Mouse (Mus musculus) gastrocnemius, adult 18-20 months (tissue): ENCODE measurements around the gene Atg2b. TPM values are rescaled to one million over a fixed set of nuclear protein-coding genes. Genes with fewer than 3 reads are reported as not detected.

ENCODE experiments used
- DNase-seq: peaks from one replicate; pipeline ENCODE4 v3.0.0; 2021; ENCODE audit warnings: low spot score
- long read RNA-seq, 2 experiments: library from polyadenylated mRNA; stranded (forward); transcript quantifications; one replicate each; pipeline ENCODE4 v2.0.0; 2021
- total RNA-seq, 2 experiments: library from RNA; stranded (reverse); gene quantifications; 2 replicates each; pipeline ENCODE4 v1.2.3; 2021

The Atg2b gene
- total RNA-seq, result 10 to 100 TPM; 17.2 to 17.7 TPM
- long read RNA-seq, experiment 1, full-length matches to known transcripts, result 1 of 17 reads
- long read RNA-seq, experiment 1, partial matches to known transcripts, result 4 of 17 reads
- long read RNA-seq, experiment 1, other reads (novel, unspliced or antisense), result 12 of 17 reads
- long read RNA-seq, experiment 2, partial matches to known transcripts, result 3 of 18 reads
- long read RNA-seq, experiment 2, other reads (novel, unspliced or antisense), result 14 of 18 reads

DNA sequence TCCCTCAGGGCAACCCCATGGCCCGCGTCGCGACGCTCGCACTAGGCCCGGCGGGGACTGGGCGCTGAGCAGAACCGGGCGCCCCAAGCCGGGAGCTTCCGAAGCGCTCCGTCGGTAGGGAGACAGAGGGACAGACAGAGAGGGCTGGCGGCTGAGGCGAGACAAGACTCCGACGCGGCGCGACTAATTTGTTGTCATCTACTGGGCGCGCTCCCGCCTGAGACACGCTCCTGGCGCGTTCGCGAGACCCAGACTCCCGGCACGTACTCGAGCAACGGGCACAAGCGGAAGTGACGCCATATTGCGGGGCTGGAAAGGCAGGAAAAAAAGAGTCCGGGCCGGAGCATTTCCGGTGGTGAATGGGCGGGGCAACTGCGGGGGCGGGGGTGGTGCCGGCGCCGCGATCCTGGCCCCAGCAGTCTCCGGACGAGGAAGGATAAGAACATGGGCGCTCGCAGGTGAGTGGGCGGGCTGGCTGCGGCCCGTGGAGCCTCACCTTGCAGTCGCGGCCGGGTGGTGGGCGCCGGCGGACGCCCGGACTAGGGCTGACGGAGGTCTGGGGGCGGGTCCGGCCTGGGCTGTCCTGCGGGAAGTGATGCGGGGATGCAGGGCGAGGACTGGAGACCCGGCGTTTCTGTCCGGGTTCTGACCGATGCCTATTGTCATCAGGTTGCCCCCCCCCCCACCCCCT, at the start of gene Atg2b:
Gene Atg2b (minus strand): TSS at position 211 of the 691 bp plus-strand sequence.
- DNase-seq, result peak; percentile 96

GRCm38 (mm10) chr12:105733370-105734159, 48.6 kb upstream of the Atg2b start:
- DNase-seq, result no peak

- DNase-seq, result no peak
These were observed 45.9 kb upstream of the Atg2b start for GRCm38 (mm10) chr12:105730851-105731460.

DNA sequence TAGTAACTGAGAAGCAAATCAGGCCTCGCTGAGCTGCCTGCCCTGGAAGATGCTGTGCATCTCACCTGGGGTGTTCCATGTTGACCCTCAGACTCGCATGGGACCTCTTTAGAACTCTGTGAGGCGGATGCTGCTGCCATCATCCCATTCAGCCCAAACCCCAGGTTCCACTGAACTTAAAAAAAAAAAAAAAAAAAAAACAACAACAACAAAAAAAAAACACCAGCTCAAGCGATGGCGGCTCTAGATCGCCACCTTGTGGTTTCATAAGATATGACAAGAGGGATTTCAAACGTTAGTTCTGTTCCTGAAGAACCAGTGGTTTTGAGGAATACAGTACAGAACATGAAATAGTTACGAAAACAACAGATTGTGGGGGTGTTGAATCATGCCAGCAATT, 43.0 kb upstream of the Atg2b start:
- DNase-seq, result peak; percentile 11

GRCm38 (mm10) chr12:105727268-105727667, 42.3 kb upstream of the Atg2b start:
- DNase-seq, result no peak

GRCm38 (mm10) chr12:105725736-105726135, 40.7 kb upstream of the Atg2b start:
- no peak for DNase-seq

DNA sequence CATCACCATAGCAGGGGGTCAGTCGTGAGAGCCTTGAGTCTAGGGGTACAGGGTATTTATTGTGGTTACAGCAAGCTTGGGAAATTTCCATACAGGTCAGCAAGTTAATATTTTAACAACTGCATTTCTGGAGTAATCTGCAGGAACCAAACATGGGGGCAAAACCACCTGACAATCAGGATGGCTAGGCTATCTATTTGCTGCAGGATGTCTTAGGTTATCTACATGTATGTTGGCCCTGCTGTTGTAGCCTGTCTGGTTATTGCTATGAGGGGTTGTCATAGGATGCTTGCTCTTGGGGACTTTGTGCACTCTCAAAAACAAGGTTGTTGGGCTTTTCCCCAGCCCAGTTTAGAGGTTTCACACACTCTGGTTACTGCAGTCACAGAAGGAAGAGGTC, 39.6 kb upstream of the Atg2b start:
- DNase-seq, result no peak

GRCm38 (mm10) chr12:105722657-105723056, 37.6 kb upstream of the Atg2b start:
- DNase-seq, result peak; percentile 25

DNA sequence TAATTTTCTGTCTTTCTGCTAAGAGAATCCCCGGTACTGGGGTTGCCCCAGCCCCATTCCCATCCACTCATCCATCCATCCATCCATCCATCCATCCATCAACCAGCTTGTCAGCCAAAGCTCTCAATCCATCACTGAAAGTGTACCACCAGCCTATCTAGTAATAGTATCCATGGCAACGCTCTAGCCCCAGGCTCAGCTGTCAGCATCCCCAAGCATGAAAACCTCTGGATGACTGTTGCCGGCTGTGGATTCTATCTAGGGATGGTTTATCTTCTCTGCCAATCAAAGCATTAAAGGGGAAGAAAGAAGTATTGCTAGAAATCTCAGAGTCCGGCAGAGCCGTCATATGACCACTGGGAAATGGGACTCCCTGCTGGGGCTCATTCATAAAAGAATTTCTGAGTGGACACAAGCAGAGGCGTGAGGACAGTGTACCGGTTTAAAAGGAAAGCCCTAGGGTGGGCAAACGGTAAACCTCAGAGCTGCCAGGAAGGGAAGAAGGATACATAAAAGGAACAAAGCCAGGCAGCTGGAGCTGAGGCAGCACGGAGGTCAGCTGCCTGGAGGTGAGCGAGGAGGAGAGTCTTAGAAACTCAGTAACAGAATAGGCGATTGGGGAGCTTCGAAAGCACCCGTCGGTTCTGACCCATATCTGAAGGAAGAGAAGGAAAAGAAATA, 36.6 kb upstream of the Atg2b start:
- DNase-seq, result no peak

DNA sequence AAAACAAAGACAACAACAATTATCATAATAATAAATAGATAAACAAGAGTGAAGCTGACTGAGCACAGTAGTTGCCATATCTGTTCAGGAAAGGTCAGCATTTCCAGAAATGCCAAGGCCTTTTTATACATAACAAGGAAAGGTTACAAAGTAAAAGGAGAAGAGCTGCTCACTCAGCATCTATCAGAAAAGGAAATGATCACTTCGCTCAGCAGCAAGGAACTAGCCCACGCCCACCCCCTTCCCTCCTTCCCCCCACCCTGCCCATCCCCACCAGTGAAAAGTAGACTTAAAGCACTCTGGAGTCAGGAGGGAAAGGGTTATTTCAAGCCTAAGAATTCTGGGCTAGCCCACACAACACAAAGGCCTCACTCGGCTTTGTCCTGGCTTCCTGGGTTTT, 35.2 kb upstream of the Atg2b start:
- DNase-seq, result no peak

DNA sequence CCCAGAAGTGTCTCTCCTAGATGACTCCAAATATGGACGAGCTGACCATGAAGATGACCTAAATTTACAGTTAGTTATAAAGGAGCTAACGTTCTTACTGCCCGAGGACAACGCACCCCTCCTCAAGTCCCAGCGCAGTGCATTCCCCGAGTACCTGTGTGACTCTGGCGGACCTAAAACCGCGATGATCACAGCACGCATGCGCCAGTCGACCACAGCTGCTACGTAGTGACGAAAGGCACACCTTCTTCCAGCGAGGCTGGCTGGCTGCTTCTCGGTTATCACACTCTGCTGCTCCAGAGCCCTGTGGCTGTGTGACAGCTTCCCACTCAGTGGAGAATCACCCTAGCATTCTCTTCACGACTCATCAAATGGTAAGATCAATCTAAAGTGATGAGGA, 33.6 kb upstream of the Atg2b start:
- no peak for DNase-seq

DNA sequence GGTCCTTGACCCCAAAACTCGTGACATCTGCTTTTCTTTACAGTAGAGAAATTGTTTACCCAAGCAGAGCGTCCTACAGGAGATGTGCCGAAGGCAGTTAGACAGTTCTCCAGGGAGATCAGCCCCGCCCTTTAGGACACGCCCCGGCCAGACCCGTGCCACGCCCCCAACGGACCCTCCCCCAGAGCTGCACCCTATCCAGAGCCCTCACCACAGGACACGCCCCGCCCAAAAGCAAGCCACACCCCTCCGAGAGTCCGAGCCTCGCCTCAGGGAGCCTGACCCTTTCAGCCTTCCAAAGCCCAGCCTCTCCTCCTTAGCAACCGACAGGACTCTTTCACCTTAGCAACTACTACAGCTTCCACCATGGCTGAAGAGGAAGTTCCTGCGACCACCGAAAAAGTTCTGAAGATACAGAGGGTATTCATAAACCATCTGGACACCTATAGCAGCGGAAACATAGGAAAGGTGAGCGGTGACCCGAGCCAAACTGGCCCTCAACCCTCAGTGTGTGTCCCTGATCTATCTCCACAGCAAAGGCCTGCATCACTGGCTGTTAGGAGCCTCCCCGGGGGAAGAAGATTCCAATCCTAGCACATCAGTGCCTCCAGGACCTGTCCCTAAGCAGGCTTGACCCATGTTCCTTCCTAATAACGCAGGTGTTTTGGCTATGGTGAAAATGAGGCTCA, 20.9 kb upstream of the Atg2b start, which contains the start of gene Ak7:
Gene Ak7 (plus strand): TSS at position 178 of the 689 bp plus-strand sequence.
- peak; percentile 73 for DNase-seq

GRCm38 (mm10) chr12:105700433-105700832, 15.4 kb upstream of the Atg2b start:
- DNase-seq, result no peak

- no peak for DNase-seq
These were observed 12.2 kb upstream of the Atg2b start for GRCm38 (mm10) chr12:105697104-105697780.

GRCm38 (mm10) chr12:105695848-105696247, 10.8 kb upstream of the Atg2b start:
- no peak for DNase-seq

DNA sequence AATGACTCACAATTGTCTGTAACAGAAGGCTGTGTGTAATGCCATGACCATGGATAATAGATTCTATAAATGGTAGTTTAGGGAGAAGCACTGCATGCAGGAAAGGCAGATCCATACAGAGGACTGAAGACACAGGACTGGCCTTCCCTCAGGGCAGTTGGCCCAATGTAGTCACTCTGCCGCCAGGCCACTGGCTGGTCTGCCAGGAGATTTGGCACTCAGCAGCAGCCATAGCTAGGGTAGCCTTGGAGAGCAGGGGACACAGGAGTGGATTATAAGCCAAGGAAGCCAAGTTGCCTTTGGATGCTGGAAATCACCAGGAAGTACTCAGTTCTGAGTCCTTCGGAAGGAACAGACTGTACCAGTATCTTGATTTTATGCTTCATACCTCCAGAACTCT, 9.0 kb upstream of the Atg2b start:
- no peak for DNase-seq

DNA sequence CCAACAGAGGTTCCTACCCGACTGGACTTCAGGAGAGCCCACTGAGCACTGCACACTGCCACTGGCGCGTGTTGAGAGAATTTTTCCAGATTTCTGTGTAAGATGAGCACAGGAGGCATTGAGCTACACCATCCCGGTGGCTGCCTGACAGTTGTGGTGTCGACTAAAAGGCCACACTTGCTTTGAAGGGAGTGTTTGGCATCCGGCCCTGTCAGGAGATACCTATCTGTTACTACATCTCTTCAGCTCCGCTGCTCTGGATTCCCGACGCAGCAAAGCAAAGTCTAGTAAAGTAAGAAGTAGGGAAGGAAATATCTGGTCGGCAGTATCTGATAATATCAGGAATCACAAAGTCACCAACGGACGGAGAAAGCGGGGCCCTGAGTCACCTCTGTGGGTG, 4.4 kb upstream of the Atg2b start:
- no peak for DNase-seq

GRCm38 (mm10) chr12:105688546-105688945, 3.5 kb upstream of the Atg2b start:
- DNase-seq, result no peak

DNA sequence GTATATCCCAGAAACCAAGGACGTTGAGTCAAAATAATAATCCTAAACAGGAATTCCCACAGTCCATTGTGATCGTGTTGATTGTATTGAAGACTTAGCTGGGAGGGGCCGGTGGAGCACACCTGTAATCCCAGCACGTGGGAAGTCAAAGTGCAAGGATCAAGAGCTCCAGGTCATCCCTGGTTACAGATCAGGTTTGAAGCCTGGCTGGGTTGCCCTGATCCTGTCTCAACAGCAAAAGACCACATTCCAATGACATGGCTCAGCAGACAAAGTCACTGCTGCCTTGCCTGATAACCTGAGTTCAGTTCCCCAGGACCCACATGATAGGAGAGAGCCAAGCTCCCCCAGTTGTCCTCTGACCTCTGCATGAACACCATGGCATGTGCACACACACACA, 2.4 kb upstream of the Atg2b start:
- no peak for DNase-seq

GRCm38 (mm10) chr12:105686791-105687190, 1.8 kb upstream of the Atg2b start:
- no peak for DNase-seq
